Mouse (Mus musculus) cerebellum, adult 18-20 months (tissue): ENCODE results near the gene Nmi.
"Not testable (repeated sequence)": the region's sequence is repeated elsewhere in the genome, so short reads cannot be mapped to it uniquely, and the experiment has no call there.

Experiments used
- DNase-seq, 2 experiments: peaks; one replicate each; pipeline ENCODE4 v3.0.0; 2021

Nmi gene

DNA sequence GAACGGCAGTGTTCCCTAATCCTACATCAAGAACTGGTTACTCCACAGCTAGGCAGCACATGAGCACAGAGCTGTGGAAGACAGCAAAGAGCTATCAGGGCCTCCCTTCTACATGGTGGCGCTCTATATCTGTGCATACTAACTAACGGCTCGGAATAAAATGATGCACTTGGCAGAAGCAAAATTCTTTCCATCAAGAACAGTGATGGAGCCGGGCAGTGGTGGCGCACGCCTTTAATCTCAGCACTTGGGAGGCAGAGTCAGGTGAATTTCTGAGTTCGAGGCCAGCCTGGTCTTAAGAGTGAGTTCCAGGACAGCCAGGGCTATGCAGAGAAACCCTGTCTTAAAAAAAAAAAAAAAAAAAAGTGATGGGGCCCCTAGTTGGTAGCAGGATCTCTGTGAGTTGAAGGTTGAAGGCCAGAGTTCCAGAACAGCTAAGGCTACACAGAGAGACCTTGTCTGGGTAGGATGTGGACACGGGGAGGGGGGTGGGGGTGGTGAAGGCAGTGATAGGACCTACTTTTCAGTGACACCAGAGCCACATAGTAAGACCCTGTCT lies at the start of gene Nmi:
Gene Nmi (minus strand): TSS at position 85 of the 559 bp plus-strand sequence.
- DNase-seq: peak; percentile 12 to 19

DNA sequence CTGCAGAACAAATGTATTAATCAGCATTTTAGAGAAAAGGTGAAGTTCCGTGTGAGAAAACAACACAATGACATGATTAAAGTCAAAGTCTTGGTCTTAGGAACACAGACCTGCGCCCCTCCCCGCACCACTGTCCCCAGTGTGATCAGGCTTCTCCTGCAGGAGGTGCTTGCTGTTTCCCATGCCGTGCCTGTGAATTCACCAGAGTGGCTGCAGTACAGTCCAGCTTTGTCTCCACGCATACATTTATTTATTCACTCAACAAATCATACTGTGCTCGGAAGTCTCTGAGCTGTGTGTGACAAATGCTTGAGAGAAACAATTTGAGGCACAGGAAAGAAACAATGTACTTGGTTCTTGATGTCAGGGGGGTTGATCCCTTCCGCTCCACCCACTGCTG lies 43.1 kb upstream of the Nmi start:
- no peak for DNase-seq

DNA sequence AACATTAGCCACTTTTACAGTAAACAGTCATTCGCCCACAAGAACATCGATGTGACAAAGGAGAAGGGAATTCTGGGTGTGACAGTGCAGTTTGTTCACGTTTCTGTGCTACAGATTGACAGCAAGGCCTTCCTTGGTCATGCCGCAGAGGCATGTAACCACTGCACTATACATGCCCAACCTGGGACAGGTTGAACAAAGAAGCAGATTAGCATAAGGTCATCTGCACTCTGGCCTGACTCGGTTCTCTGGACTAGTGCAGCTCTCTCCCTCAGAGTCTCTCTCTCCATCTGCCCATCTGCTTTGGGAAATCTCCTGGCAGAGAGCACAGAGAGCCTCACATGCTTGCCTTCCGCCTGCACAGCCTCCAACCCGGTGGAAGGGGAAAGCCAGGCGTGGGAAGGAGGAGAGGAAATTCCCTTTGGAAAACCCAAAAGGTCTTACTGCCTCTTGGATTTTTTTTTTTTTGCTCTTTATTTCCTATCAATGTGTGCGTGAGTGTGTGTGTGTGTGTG lies 40.1 kb upstream of the Nmi start:
- peak; percentile 72 to 85 for DNase-seq

DNA sequence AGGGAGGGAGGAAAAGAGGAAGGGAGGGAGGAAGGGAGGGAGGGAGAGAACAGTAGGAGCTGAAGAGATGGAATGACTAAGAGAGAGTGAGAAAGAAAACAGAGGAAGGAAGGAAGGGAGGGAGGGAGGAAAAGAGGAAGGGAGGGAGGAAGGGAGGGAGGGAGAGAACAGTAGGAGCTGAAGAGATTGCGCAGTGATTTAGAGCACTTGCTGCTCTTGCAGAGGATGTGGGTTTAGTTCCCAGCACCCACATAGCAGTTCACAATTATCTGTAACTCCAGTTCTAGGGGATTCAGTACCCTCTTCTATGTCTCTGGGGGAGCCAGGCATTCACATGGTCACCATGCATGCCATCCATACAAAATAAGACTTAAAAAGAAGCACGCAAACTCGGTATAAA lies 38.5 kb upstream of the Nmi start:
- DNase-seq: not testable (repeated sequence)

DNA sequence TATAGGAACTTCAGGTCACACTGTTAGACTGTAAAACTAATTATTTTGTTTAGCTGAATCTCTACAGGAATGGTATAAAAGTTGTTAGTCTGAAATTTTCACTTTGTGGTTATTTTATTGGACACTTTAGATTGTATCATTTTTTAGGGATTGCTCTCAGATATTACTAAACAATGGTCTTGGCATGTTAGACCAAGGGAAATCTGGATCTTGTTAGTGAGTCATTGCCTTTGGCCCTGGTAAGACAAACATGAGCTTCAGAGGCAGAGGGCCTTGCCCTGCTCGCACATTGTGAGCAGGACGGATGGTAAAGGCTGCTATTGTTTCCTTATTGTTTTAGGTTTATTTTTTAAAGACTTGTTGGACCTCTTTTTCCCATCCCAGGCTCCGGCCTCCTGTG lies 33.1 kb upstream of the Nmi start:
- no peak for DNase-seq

DNA sequence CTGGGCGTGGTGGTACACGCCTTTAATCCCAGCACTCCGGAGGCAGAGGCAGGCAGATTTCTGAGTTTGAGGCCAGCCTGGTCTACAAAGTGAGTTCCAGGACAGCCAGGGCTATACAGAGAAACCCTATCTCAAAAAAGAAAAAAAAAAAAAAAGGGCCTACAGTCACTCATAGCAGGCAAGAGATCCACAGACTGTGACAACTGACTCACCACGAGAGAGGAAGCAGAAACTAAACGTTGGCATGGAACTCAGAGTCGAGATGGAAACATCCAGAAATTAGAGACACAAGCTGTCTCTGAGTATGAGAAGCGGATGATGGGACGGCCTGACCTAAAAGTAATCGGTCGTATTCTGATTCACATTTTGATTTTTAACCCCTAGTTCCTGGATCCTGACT lies 29.0 kb upstream of the Nmi start:
- not testable (repeated sequence) for DNase-seq

DNA sequence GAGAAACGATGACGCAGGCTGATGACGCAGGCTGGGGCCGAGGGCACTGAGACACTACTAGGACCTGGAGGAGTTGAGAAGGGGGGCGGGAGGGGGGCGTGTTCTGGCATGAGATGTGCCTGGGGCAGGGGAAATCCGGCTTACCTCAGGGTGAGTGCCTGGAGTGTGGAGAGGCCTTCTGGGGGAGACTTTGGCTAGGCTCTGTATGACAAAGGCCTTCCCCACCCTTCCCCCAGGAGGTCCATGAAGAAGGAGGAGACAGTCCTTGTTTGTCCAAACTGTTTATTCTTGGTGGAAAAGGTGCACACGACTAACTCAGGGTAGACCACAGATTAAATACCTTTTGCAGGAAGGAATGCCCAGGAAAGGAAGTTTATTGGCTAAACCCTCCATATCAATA lies 28.2 kb upstream of the Nmi start:
- no peak for DNase-seq

DNA sequence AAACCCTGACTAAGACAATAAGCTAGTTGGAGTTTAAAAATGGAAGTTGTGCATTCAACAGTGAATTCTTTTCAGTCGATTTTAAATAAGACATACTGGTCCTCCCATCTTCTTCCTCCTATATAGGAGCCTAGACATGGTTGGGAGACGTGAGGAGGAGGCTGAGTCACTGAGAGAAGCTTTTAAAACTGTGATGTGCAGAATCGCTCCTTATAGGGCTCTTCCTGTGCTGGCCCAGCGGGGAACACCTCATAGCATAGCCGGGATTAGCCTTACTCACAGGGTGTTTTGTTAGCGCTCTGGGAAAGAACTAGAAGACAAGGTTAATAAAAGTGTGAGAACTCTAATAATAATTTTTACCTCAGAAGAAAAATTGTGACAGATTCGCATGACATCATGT lies 26.7 kb upstream of the Nmi start:
- no peak for DNase-seq

DNA sequence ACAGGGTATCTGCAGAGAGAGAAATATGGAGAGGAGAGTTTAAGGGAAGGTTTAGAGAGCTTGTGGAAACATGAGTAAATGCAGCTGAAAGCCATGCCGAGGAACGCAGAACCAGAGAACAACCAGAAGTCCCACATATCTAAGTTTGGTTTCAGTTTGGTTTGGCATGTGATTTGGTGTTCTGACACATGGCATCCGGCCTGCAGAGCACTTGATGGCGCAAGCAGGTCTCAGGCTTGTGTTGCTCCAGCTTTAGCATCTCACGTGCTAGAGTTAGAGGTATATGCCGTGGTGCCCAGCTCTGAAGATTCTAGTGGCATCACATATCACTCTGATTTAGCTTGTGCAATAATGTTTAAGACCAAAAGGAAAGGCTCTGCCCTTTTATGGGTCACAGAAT lies 18.2 kb upstream of the Nmi start:
- DNase-seq: no peak

DNA sequence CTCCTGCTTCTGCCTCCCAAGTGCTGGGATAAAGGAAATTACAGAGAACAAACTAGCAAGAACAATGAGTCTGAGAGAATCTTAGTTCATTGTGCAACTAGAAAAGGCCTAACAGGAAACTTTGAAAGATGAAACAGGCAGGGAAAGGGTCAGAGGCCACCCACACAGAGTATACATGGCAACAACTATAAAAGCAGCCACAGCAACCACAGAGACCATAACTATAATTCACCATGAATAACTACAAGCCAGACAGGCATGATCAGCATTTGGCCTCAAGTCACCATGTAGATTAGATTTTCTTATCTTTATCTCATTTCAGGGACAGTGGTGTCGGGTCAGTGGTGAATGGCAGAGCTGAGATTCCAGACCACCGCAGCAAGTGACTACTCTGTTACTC lies 16.3 kb upstream of the Nmi start:
- DNase-seq: no peak

DNA sequence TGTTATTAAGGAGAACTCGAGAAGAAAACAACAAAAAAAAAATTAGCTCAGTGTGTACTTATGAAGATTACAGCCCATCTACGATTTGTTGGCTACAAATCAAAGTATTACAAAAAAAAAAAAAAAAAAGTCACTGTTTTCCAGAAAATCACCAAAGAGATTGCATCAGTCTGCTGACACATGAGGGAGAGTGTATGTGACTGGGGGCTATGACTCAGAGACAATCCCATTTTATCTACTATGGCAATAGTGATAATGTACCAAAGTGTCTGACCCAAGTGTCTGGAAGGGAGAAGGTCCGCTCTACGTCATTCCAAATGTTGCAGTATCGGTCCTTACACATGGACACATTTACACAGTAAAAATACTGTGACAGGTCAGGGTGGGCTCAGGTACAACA lies 13.4 kb upstream of the Nmi start:
- no peak for DNase-seq

DNA sequence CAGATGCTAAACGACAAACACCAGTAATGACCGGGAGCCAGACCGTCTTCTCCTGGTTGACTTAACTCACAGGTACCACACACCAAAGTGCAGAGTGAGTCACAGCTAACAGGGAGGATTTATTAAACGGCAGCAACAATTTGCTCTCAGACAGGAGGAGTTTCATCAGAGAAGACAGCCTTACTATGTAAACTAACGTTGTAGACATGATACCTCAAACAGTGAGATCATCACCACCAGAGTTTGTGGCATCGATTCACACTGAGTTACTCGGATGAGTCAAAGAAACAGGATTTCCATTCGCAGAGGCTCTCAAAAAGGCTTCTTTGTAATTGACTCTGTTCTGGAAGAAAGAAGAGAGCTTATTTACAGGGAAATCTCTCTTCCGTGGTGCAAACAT lies 12.9 kb upstream of the Nmi start:
- no peak for DNase-seq

DNA sequence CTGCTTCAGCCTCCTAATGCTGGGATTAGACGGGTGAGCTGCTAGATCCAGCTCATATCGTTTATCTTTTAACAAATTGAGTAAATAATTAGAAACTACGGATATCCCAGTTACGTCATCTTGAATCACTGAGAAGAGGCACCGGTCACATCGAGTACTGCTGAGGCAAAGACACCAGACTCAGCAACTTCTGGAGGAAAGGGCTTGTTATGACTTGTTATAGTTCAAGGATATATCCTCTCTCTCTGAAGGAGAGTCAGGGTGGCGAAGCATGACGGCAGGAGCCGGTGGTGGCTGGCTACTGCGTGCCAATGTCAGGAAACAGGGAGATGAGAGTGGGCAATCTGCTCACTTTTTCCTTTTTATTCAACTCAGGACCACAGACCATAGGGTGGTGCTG lies 11.9 kb upstream of the Nmi start:
- no peak for DNase-seq

DNA sequence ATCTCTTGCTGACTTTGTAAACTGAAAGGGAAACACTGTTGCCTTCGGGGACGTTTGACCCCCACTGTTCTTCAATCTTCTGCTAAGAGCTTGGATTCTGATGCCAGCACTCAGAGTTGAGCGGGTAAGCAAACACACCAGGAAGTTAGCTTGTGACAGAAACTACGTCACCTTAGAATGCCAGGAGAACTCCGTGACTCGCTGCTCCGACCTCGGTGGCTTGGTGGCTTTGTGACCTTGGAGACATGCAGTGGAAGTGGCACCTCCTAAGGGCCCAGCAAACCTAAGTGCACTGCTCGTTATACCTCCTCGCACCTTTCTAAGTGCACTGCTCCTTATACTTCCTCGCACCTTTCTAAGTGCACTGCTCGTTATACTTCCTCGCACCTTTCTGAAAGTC lies 9.0 kb upstream of the Nmi start:
- no peak for DNase-seq

DNA sequence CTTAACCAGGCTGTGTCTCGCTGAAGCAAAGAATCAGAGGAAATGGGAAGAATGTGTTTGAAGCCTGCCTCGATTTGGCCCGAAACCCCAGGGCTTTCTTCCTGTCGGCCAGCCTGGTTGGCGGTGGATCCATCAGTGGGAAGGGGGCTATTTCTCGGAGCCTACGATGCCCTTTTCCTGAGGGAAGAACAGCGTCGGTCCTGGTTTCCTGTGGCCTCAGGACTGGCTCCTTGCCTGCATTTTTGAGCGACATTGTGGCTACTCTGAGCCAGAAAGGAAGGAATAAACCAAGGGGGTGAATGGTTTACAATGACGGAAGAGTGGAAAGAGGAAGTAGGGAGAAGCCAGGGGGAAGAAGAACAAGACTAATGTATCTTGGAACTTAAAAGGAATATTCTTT lies 8.3 kb upstream of the Nmi start:
- DNase-seq: peak; percentile 14 to 17

DNA sequence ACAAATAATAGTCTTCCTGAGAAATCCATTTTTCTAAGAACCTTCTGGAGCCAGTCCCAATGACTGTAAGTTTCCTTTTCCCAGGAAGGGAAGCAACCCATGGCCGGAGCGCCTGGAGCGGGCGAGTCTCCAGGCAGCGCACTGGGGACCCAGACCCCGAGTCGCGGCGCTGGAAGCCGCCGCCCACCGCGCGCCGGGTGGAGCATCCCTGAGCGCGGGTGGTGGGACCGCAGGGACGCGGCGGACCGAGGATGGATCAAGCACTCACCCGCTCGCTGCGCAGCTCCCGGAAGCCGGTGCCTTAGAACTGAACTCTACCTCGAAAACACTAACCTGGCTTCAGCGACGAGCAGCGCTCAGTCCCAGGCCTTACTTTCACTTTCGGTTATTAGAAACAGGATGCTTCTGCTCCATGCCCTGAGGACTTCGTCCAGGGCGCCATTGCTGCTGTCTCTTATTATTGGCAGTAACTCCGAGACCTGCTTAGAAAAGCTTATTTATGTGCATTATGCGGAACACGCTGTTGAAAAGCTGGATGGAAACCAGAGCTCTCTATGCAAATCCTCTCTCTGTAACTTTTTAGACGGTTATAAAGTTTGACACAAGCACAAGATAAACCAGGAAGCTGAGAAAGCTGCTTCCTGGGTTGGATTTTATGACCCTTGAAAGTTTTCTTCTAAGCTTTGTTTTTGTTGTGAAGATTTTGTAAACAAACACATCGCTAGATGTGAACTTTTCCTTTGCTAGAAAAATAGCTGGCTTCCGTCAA lies 469 bp downstream of the Nmi start:
- peak; percentile 31 to 61 for DNase-seq

DNA sequence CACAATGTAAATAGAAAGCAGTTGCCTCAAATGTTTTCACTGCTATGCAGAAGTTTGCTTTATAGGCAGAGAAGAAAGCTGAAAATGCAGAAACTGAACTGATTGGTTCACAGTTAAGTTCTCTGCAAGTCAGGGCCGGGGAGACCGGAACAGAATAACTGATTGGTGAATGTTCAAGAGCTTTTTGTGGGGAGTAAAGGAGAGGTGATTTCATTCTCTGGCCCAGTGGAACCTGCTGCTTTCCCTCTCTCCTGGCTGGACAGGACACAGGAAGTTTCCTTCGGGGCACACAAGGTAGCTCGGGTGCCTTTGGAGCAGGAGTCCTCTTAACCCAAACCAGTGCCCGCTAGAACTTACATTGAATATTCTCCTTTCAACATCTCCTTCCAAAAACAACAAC lies 1.2 kb downstream of the Nmi start:
- peak; percentile 22 to 26 for DNase-seq

DNA sequence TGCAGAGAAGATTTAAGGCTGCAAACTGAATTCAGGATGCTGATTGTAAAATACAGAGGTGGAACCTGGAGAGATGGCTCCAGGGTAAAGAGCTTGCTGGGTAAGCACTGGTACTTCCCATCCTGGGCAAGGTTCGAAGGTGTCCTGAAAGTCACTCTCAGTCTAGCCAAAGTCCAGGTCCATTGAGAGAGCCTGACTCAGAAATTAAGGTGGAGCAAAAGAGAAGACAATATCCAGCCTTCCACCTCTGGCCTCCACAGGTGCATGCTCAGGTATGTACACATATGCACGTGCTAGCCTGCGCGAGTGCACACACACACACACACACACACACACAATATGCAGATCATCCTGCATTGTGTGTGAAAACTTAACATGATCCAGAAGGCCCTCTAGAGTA lies 2.4 kb downstream of the Nmi start:
- DNase-seq: no peak

DNA sequence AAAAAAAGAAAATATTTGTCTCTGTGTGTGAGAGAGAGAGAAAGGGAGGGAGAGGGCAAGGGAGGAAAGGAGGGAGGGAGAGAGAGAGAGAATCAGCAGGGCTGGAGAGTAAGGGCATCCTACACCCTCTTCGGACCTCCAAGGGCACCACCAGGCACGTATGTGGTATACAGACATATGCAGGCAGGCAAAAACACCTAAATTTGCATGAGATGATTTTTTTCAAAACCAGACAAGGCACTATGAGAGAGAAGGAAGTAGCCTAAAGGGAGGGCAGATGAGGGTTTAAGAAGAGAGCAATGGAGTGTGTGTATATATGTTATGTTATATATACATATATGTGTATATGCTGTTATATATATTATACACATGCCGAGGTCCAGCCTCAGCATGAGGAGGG lies 6.0 kb downstream of the Nmi start:
- DNase-seq: no peak

DNA sequence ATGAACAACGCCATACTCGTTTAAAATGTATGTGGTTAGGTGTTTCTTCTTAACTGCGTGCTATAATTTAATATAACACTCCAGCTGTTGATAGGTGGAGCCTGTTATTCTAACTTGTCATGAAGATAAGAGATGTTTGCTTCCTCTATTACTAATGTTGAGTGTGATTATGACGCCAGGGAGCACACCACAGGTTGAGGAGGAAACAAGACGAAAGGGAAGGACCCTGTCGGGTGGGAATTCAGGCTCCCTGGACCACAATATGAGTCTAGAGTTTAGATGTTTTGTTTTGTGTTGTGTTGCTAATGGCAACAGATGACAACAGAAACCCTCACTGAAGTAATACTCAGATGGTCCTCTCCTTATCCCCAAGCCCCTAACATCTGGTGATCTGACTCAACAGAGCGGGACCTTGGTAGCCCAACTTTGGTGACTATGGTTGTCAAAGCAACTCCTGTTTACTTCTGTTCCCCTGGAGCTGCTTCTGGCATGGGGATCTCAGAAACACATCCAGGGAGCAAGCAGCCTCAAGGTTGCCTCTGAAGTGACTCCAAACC lies 19.6 kb downstream of the Nmi start:
- DNase-seq: no peak

DNA sequence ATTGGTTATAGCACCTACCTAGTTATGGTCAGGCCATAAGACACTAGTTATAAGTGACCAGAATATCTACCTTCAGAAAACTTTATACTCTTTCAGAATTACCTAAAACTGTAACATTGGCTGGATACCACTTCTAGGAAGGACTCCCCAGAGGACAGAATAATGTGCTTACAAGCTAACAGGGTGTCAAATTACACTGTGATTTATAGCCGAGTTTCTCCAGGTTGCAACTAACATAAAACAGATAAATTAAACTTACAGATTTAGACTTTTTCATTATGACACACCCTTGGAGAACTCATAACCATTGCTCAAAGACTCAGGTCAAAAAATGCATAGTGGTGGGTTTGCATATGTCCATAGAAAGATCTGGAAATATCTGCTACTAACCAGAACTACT lies 22.4 kb downstream of the Nmi start:
- no peak for DNase-seq

DNA sequence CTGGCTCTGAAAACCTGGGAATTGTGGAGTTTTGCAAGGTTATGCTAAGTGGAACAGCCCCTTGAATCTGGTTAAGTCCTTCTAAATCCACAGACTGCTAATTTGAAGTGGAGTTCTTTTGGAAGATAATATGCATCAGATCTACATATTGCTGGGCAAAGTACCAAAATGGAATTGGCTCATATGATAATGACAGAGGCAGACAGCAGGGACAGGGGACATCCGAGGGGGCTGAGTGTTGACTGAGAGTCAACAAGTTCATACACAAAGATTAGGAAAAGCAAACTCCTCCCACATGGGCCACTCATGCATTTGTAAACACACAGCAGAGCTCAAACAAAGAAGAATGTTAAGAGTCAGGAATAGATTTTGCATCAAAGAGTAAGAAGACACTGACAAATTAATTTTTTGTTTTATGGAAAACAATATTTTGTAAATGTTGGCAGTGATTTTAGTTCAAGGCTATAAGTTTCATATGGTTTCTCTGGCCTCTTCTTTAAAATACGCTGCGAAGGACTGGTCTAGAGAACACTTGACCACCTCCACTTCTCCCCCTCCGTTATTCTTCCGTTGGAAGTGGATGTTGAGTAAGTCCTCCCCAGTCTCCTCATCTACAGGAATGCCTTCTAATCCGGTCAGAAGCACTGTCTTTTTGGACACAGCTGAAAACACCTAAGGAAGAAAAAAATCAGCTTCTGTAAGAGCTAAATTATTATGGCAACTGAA lies 25.0 kb downstream of the Nmi start:
- no peak for DNase-seq

DNA sequence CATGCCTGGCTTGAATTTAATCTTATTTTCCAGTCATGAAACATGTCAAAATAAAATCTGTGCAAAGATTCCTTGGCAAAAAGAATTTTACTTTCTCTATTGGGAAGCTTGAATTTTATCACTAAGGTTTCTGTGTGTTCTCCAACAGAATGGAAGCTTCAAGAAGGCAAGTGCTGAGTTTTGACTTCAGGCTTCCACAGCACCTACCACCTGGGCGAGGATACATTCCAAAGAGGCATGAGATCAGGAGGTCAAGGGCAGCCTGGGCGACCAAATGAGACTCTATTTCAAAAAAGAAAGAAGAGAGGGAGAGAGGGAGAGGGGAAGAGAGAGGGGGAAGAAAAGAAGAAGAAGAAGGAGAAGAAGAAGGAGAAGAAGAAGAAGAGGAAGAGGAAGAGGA lies 27.5 kb downstream of the Nmi start:
- no peak for DNase-seq

DNA sequence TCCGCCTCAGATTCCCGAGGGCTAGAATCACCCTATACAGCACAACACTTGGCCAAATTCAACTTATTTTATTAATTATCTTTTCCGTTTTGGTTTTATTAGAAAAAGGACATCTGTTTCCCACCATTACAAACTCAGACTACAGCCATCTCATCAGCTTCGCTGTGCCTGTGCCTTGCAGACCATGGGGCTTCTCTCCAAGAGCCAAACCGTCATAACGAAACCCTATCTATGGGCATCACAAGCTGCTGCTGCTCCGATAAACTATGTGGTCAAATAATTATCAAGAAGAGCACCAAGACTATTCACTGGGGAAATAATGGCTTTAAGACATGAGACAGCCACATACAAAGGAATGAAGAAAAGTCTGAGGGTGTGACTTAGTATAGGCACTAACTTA lies 31.5 kb downstream of the Nmi start:
- no peak for DNase-seq
